Mouse (Mus musculus) intestine, embryonic 16.5 days (tissue): Measurements from ENCODE around the gene Zfp667. TPM values are rescaled to one million over a fixed set of nuclear protein-coding genes. Genes with fewer than 3 reads are reported as not detected.
A peak's percentile ranks its signal among the peaks of the same experiment; 100 is the strongest.
"Not testable (repeated sequence)": the region's sequence is repeated elsewhere in the genome, so short reads cannot be mapped to it uniquely, and the experiment has no call there.

Experiments used
- ATAC-seq: fragments of 200-750 bp; cut with Nextera tagmentation; 2 replicates; pipeline ENCODE4 v1.8.0; 2017; ENCODE audit warnings: moderate TSS enrichment, moderate library complexity
- H3K27ac ChIP-seq: fragments of 300-500 bp; sonication (generic); 2 replicates; pipeline ENCODE4 v1.5.1; 2014; ENCODE audit warnings: mild to moderate bottlenecking, low read length
- H3K27me3 ChIP-seq: fragments of 300-500 bp; sonication (generic); replicated peaks from 2 replicates; pipeline ENCODE4 v1.6.1; 2014; ENCODE audit warnings: low read length, control low read depth, mixed read lengths; ENCODE audit not compliant: control insufficient read depth, insufficient read depth
- H3K36me3 ChIP-seq: fragments of 300-500 bp; sonication (generic); 2 replicates; pipeline ENCODE4 v1.6.1; 2014; ENCODE audit warnings: low read length, control low read depth; ENCODE audit not compliant: control insufficient read depth, insufficient read depth
- H3K4me1 ChIP-seq: fragments of 300-500 bp; sonication (generic); 2 replicates; pipeline ENCODE4 v1.6.1; 2014; ENCODE audit warnings: low read length, control low read depth, mixed read lengths; ENCODE audit not compliant: control insufficient read depth, insufficient read depth
- H3K4me2 ChIP-seq: fragments of 300-500 bp; sonication (generic); 2 replicates; pipeline ENCODE4 v1.6.1; 2014; ENCODE audit warnings: low read depth, low read length, control low read depth
- H3K4me3 ChIP-seq: fragments of 300-500 bp; sonication (generic); 2 replicates; pipeline ENCODE4 v1.5.1; 2014; ENCODE audit warnings: mild to moderate bottlenecking, low read length
- H3K9ac ChIP-seq: fragments of 300-500 bp; sonication (generic); 2 replicates; pipeline ENCODE4 v1.6.1; 2014; ENCODE audit warnings: low read depth, low read length
- H3K9me3 ChIP-seq: fragments of 300-500 bp; sonication (generic); 2 replicates; pipeline ENCODE4 v1.6.1; 2016; ENCODE audit warnings: low read length, control low read depth; ENCODE audit not compliant: control insufficient read depth
- WGBS: fragments of 180-500 bp; shearing (Covaris S2); extraction: QIAGEN DNeasy Blood & Tissue Kit; methylation state at CpG from one replicate; pipeline ENCODE4 v1.1.7; 2014; 5-methylcytosine and 5-hydroxymethylcytosine counted together
- polyA plus RNA-seq: library from polyadenylated mRNA; unstranded; fragments of >200 nt; fragmentation: Nextera tagmentation; extraction: Ambion mirVana; gene quantifications from 2 replicates; pipeline ENCODE4 v1.2.1, GENCODE M21; 2015

The Zfp667 gene
- polyA plus RNA-seq, 1 experiment from 2014 or later, result 5.1 TPM

DNA sequence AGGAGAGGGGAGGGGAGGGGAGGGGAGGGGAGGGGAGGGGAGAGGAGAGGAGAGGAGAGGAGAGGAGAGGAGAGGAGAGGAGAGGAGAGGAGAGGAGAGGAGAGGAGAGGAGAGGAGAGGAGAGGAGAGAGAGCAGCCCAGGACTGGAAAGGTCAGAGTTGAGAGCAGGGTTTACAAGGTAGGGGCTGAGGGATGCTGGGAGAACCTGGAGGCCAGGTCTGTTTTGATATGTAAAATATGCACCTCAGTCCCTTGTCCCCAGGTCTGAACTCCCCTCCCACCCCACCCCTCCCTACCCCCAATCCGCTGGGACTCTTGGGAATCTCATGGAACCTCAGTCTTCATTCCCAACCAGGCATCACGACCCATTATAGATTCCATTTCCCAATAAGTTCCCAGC is 26.4 kb upstream of the Zfp667 start:
- H3K27me3 ChIP-seq, ATAC-seq, H3K4me2 ChIP-seq, H3K4me3 ChIP-seq, H3K27ac ChIP-seq, H3K36me3 ChIP-seq, H3K9me3 ChIP-seq, H3K9ac ChIP-seq, H3K4me1 ChIP-seq: not testable (repeated sequence)
- WGBS, result 43% methylated on average over 2 of the region's 2 CpGs

DNA sequence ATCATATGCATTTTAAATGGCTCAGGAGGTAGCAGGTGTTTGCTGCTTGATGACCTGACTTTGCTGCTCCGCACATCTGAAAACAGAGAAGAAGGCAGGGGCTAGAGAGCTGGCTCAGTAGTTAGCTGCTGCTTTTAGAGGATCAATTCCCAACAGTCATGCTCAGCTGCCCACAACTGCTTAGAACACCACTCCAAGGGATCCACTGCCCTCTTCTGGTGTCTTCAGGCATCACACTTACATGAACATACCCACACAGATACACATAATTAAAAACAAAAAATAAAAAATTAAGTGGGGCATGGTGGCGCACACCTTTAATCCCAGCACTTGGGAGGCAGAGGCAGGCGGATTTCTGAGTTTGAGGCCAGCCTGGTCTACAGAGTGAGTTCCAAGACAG is 24.3 kb upstream of the Zfp667 start:
- Histone ChIP-seq H3K4me2 (no peak overlapping the region), H3K27me3 (no peaks in the 10 kb centered on the region), H3K9me3 (no peaks in the 10 kb centered on the region), H3K4me1 (no peaks in the 10 kb centered on the region), H3K4me3 (no peak overlapping the region), H3K36me3 (no peaks in the 10 kb centered on the region), H3K9ac (no peak overlapping the region), H3K27ac (no peak overlapping the region)
- WGBS, result 81% methylated on average over 3 of the region's 3 CpGs
- ATAC-seq, result no peak

DNA sequence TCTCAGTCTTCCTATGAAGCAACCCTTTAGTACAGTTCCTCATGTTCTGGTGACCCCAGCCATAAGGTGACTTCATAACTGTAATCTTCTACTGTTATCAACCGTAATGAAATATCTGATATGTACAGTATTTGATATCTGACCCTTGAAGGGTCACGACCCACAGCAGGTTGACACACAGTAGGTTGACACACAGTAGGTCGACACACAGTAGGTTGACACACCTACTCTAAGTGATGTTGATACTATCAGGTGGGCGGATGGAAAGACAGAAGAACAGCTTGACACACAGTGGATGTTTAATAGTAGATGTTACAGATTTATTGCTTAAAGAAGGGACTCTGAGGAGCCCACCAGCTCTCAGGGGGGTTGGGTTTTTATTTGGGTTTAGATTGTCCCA is 23.4 kb upstream of the Zfp667 start:
- Histone ChIP-seq H3K9me3 (no peaks in the 10 kb centered on the region), H3K4me3 (no peak overlapping the region), H3K4me2 (no peak overlapping the region), H3K9ac (no peak overlapping the region), H3K4me1 (no peaks in the 10 kb centered on the region), H3K27me3 (no peaks in the 10 kb centered on the region), H3K27ac (no peak overlapping the region), H3K36me3 (no peaks in the 10 kb centered on the region)
- ATAC-seq, result no peak
- WGBS, result 84% methylated on average over 4 of the region's 4 CpGs

DNA sequence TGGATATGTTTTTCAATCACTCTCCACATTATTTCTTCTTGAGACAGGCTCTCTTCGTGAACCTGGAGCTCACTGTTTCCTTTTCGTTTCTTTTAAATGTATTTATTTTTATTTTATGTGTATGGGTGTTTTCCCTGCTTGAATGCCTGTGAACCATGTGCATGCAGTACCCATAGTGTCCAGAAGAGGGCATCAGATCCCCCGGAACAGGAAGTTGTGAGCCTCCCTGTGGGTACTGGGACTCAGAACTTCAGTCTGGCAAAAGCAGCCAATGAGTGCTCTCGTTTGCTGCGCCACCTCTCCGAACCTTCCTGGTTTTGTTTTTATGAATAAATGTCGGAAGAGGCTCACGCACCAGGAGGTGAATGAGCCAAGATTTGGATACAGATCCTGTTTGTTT is 20.7 kb upstream of the Zfp667 start:
- Histone ChIP-seq H3K9me3 (no peaks in the 10 kb centered on the region), H3K4me2 (no peak overlapping the region), H3K4me1 (no peaks in the 10 kb centered on the region), H3K9ac (no peak overlapping the region), H3K36me3 (no peaks in the 10 kb centered on the region), H3K4me3 (no peak overlapping the region), H3K27ac (no peak overlapping the region), H3K27me3 (no peaks in the 10 kb centered on the region)
- no peak for ATAC-seq
- WGBS, result 67% methylated on average over 8 of the region's 8 CpGs

- no peak overlapping the region for H3K9ac ChIP-seq
- no peak overlapping the region for H3K4me2 ChIP-seq
- no peaks in the 10 kb centered on the region for H3K36me3 ChIP-seq
- ATAC-seq, result no peak
- H3K27me3 ChIP-seq, result no peaks in the 10 kb centered on the region
- no peak overlapping the region for H3K27ac ChIP-seq
- 23% methylated on average over 3 of the region's 3 CpGs for WGBS
- H3K4me3 ChIP-seq, result no peak overlapping the region
- no peaks in the 10 kb centered on the region for H3K4me1 ChIP-seq
- H3K9me3 ChIP-seq, result no peaks in the 10 kb centered on the region
These were observed 8.5 kb upstream of the Zfp667 start for GRCm38 (mm10) chr7:6277906-6278305.

GRCm38 (mm10) chr7:6282749-6283148 is 3.6 kb upstream of the Zfp667 start:
- peaks cover 13% of the 10 kb centered on the region for H3K4me1 ChIP-seq
- ATAC-seq, result 0 out of 2 replicates have a peak, but pooled peaks have one; percentile 0
- peak overlapping the region; percentile 62 for H3K4me2 ChIP-seq
- no peaks in the 10 kb centered on the region for H3K27me3 ChIP-seq
- 0 out of 2 replicates have a peak overlapping the region, but pooled peaks have one; percentile 78 for H3K9ac ChIP-seq
- no peaks in the 10 kb centered on the region for H3K36me3 ChIP-seq
- H3K4me3 ChIP-seq, result peak overlapping the region; percentile 67
- no peaks in the 10 kb centered on the region for H3K9me3 ChIP-seq
- WGBS, result 8% methylated on average over 1 of the region's 1 CpGs
- H3K27ac ChIP-seq, result no peak overlapping the region

DNA sequence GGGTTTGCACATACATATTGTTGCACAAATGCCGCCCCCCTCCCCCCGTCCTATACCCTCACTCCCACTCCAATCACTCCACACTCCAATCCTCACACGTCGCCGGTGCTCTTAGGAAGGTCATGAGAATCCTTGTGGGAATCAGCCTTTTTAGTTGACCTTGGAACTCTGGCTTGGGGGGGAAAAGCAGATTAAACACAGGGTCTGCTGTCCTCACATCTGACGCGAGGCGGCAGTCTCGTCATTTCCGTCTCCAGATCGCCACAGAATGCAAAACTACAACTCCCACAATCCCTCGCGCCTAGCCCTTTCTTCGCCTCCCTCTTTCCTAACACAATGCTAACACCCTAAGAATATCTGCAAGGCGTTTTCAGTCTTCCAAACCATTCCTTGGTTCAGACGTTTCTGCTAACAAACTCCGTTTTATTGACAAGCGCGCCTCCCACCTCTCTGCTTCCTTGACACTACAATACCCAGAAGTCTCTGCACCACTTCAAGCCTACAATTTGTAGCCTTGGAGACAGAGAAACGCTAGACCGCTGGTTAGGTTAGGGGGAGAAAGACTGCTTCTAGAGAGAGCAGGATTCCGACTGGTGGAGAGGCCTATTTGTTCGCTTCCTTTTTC is 2.8 kb upstream of the Zfp667 start:
- 1% methylated on average over 23 of the region's 23 CpGs for WGBS
- Histone ChIP-seq H3K4me2 (peak overlapping the region; percentile 62), H3K36me3 (no peaks in the 10 kb centered on the region), H3K9me3 (no peaks in the 10 kb centered on the region), H3K27ac (peak overlapping the region; percentile 72), H3K9ac (peak overlapping the region; percentile 78), H3K4me1 (peaks cover 21% of the 10 kb centered on the region), H3K4me3 (peak overlapping the region; percentile 67), H3K27me3 (no peaks in the 10 kb centered on the region)
- peak; percentile 67 for ATAC-seq

GRCm38 (mm10) chr7:6284442-6285012 is 1.9 kb upstream of the Zfp667 start:
- Histone ChIP-seq H3K9me3 (no peaks in the 10 kb centered on the region), H3K9ac (no peak overlapping the region), H3K27me3 (no peaks in the 10 kb centered on the region), H3K4me1 (peaks cover 21% of the 10 kb centered on the region), H3K36me3 (no peaks in the 10 kb centered on the region), H3K4me3 (no peak overlapping the region), H3K27ac (no peak overlapping the region), H3K4me2 (no peak overlapping the region)
- ATAC-seq, result no peak
- 91% methylated on average over 4 of the region's 4 CpGs for WGBS

- Histone ChIP-seq H3K4me3 (no peak overlapping the region), H3K9me3 (no peaks in the 10 kb centered on the region), H3K27ac (no peak overlapping the region), H3K36me3 (no peaks in the 10 kb centered on the region), H3K27me3 (no peaks in the 10 kb centered on the region), H3K4me2 (no peak overlapping the region), H3K4me1 (peaks cover 21% of the 10 kb centered on the region), H3K9ac (no peak overlapping the region)
- 86% methylated on average over 6 of the region's 6 CpGs for WGBS
- no peak for ATAC-seq
These were observed 1.0 kb upstream of the Zfp667 start for GRCm38 (mm10) chr7:6285366-6285765.
